Mouse (Mus musculus): ENCODE results near the gene Exoc6b.

- TF ChIP-seq CTCF (IDR thresholded peaks at IDR 0.05) (no peak), POLR2A (IDR thresholded peaks at IDR 0.05; ENCODE audit: insufficient read depth, low read depth, low read length) (no peak), EP300 (IDR thresholded peaks at IDR 0.05; ENCODE audit: insufficient read depth, low read depth, low read length) (no peak)
Observed at GRCm38 (mm10) chr6:84594626-84595025, 474.7 kb downstream of the Exoc6b start.

Data from heart, adult 2 months (tissue).